Mouse (Mus musculus) heart, postnatal 0 days (tissue): ENCODE measurements around the gene Ccdc3. TPM values are rescaled to one million over a fixed set of nuclear protein-coding genes. Genes with fewer than 3 reads are reported as not detected.

Source experiments
- ATAC-seq: fragments of 200-750 bp; cut with Nextera tagmentation; 2 replicates; pipeline ENCODE4 v1.8.0; 2017; ENCODE audit warnings: low read depth, moderate number of reproducible peaks, moderate library complexity; ENCODE audit not compliant: insufficient read depth
- DNase-seq: peaks from one replicate; pipeline ENCODE4 v3.0.0-alpha.2; 2016; ENCODE audit warnings: low spot score
- H3K27ac ChIP-seq: fragments of 300-500 bp; sonication (generic); 2 replicates; pipeline ENCODE4 v1.5.1; 2014; ENCODE audit warnings: low read depth, mild to moderate bottlenecking
- H3K27me3 ChIP-seq: fragments of 300-500 bp; sonication (generic); 2 replicates; pipeline ENCODE4 v1.6.1; 2014; ENCODE audit warnings: low read length, mixed read lengths; ENCODE audit not compliant: control insufficient read depth, insufficient read depth
- H3K36me3 ChIP-seq: fragments of 300-500 bp; sonication (generic); replicated peaks from 2 replicates; pipeline ENCODE4 v1.6.1; 2014; ENCODE audit warnings: low read length, mixed read lengths; ENCODE audit not compliant: control insufficient read depth, insufficient read depth
- H3K4me1 ChIP-seq: fragments of 300-500 bp; sonication (generic); 2 replicates; pipeline ENCODE4 v1.6.1; 2014; ENCODE audit warnings: antibody characterized with exemption; ENCODE audit not compliant: control insufficient read depth, insufficient read depth
- H3K4me2 ChIP-seq: fragments of 300-500 bp; sonication (generic); 2 replicates; pipeline ENCODE4 v1.6.1; 2014; ENCODE audit warnings: low read depth, mild to moderate bottlenecking, low read length, moderate library complexity
- H3K4me3 ChIP-seq: fragments of 300-500 bp; sonication (generic); 2 replicates; pipeline ENCODE4 v1.5.1; 2014; ENCODE audit warnings: low read depth, low read length
- H3K9ac ChIP-seq: fragments of 300-500 bp; sonication (generic); replicated peaks from 2 replicates; pipeline ENCODE4 v1.6.1; 2014; ENCODE audit warnings: low read depth, low read length, mixed read lengths
- H3K9me3 ChIP-seq: fragments of 300-500 bp; sonication (generic); replicated peaks from 2 replicates; pipeline ENCODE4 v1.6.1; 2016; ENCODE audit warnings: low read length; ENCODE audit not compliant: control insufficient read depth
- CTCF ChIP-seq: IDR thresholded peaks from 2 replicates; pipeline ENCODE4 v1.5.1; 2016; ENCODE audit warnings: antibody characterized with exemption, control low read depth, low read depth
- EP300 ChIP-seq: IDR thresholded peaks from 2 replicates; pipeline ENCODE4 v1.6.1; 2016; ENCODE audit warnings: antibody characterized with exemption, low read depth
- WGBS: fragments of 180-500 bp; shearing (Covaris S2); extraction: QIAGEN DNeasy Blood & Tissue Kit; methylation state at CpG from one replicate; pipeline ENCODE4 v1.1.7; 2014; 5-methylcytosine and 5-hydroxymethylcytosine counted together
- polyA plus RNA-seq: library from polyadenylated mRNA; unstranded; fragments of >200 nt; fragmentation: Nextera tagmentation; extraction: Ambion mirVana; gene quantifications from 2 replicates; pipeline ENCODE4 v1.2.1, GENCODE M21; 2015
- total RNA-seq: library from RNA; depleted of rRNA; stranded (reverse); fragments of >200 nt; gene quantifications from 2 replicates; pipeline ENCODE4 v1.2.3, GENCODE M21; 2014; ENCODE audit warnings: low replicate concordance

The Ccdc3 gene
- total and polyA plus RNA-seq, 2 experiments from 2014 or later = 3.7 to 9.7 TPM

DNA sequence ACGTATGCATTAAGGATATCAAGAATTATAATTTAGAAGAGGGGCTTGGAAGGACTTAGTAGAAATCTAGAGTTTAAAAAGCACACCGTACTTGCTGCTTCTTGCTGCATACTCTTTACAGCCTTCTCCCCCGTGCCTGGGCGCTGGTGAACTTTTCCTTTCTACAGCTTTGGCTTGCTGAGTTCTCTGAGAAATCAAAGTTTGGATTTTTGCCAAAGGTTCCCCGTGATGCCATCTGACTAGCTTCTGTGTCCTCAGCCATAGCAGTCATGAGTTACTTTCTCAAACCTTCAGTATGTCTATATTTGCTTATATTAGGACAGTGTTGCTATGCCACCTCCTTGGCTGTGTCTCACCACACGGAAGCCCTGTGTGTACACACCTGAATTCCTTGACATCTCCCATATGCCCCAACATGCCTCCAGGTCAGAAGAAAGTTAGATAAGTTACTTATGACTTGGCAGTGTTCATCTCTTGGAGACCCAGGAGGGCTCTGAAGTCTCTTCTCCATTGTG is 57.2 kb downstream of the Ccdc3 start:
- H3K36me3 ChIP-seq = no peaks in the 10 kb centered on the region
- no peaks in the 10 kb centered on the region for H3K9me3 ChIP-seq
- ATAC-seq (no peak), DNase-seq (no peak)
- H3K4me2 ChIP-seq = no peak overlapping the region
- no peaks in the 10 kb centered on the region for H3K27me3 ChIP-seq
- no peak overlapping the region for H3K27ac ChIP-seq
- H3K4me3 ChIP-seq = no peak overlapping the region
- WGBS = 63% methylated on average over 6 of the region's 6 CpGs
- H3K9ac ChIP-seq = no peak overlapping the region
- H3K4me1 ChIP-seq = no peaks in the 10 kb centered on the region
- TF ChIP-seq EP300 = no peak
- no peak for TF ChIP-seq CTCF

DNA sequence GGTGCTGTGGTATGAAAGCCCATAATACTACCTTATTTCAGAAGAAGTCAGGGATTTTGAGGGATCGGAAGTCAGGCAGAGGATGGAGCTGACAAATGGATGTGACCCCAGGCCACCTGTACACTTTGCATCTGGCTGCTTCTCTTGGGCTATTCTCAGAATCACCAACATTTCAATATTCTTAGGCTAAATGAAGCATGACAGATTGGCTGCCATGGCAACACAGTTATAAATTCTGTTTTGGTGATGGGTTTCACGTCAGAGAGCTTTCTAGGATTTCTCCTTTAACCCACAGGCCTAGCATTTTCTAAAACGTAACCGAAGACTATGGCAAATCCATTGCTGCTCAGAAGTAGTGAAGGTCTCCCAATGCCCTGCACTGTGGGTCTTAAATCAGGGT is 59.9 kb downstream of the Ccdc3 start:
- DNase-seq = no peak
- WGBS = 79% methylated on average over 4 of the region's 4 CpGs
- H3K27ac ChIP-seq = no peak overlapping the region
- no peak for ATAC-seq
- H3K27me3 ChIP-seq = no peaks in the 10 kb centered on the region
- TF ChIP-seq EP300 (no peak), CTCF (no peak)
- no peak overlapping the region for H3K9ac ChIP-seq
- no peak overlapping the region for H3K4me2 ChIP-seq
- H3K36me3 ChIP-seq = no peaks in the 10 kb centered on the region
- H3K9me3 ChIP-seq = no peaks in the 10 kb centered on the region
- no peaks in the 10 kb centered on the region for H3K4me1 ChIP-seq
- no peak overlapping the region for H3K4me3 ChIP-seq

DNA sequence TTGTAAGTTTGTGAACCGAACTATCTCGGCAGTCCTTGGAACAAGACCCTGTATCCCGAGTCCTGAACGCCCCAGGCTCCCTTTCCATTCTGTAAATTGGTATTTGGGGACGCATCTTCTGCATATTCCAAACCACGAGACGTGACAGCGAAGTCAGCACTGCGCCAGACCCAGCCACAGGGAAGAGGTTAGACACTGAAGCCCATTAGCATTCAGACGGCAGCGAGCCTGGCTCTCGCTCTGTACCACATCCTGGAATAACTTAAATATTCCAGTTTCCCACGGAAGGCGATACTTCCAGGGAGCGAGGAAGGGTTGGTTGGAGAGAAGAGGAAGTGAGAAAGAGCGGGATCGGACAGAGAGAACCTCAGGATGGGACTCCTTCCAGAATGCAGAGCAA is 61.7 kb downstream of the Ccdc3 start:
- 82% methylated on average over 17 of the region's 17 CpGs for WGBS
- H3K27me3 ChIP-seq = no peaks in the 10 kb centered on the region
- no peak overlapping the region for H3K4me2 ChIP-seq
- no peak overlapping the region for H3K27ac ChIP-seq
- H3K4me1 ChIP-seq = no peaks in the 10 kb centered on the region
- no peak overlapping the region for H3K4me3 ChIP-seq
- TF ChIP-seq CTCF (no peak), EP300 (no peak)
- DNase-seq (no peak), ATAC-seq (no peak)
- no peak overlapping the region for H3K9ac ChIP-seq
- H3K36me3 ChIP-seq = no peaks in the 10 kb centered on the region
- H3K9me3 ChIP-seq = no peaks in the 10 kb centered on the region

DNA sequence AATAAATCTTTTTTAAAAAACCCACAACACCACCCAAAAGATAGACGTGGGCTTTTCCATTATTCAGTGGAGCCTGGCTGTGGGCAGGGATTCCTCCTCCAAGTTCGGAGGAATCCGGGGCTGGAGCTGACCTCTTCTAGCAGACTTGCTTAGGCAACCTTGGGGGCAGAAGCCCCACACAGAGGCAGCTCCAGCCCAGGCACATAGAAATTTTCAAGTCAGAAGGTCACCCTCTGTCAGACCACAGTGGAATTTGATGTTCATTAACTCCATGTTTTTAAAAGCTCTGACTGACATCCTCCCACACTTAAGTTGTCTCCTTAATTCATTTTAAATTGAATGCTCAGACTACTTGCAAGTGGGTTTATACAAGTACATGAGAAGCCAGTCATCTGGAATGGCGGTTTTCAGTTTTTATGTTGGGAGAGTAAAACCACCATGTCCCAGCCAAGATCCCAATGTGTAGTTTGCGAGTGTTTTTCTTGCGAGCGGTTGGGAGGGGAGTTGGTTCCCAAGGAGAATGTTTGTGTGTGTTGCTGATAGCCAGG is 63.3 kb downstream of the Ccdc3 start:
- 68% methylated on average over 7 of the region's 7 CpGs for WGBS
- Histone ChIP-seq H3K27me3 (no peaks in the 10 kb centered on the region), H3K4me3 (no peak overlapping the region), H3K4me2 (no peak overlapping the region), H3K36me3 (no peaks in the 10 kb centered on the region), H3K4me1 (no peaks in the 10 kb centered on the region), H3K9me3 (no peaks in the 10 kb centered on the region), H3K9ac (no peak overlapping the region), H3K27ac (no peak overlapping the region)
- DNase-seq (no peak), ATAC-seq (no peak)
- TF ChIP-seq EP300 (no peak), CTCF (no peak)

DNA sequence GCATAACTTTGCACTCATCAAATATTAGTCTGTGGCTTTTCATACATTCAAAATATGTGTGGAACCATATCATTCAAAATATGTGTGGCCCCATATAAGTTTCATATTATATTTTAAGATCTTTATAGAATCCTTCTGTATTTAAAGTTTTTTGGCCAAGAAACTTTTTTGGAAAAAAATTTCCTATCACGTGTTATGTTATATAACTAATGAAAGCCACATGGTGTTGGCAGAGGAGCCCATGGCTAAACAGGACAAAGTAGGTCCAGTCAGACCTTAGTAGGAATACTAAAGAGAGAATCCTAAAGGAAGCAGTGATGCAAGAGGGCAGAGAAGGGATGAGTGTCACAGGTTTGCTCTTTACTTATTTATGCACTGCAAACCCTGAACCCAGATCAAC is 65.6 kb downstream of the Ccdc3 start:
- no peak for TF ChIP-seq CTCF
- Histone ChIP-seq H3K9ac (no peak overlapping the region), H3K4me3 (no peak overlapping the region), H3K4me2 (no peak overlapping the region), H3K27ac (no peak overlapping the region), H3K4me1 (no peaks in the 10 kb centered on the region), H3K27me3 (no peaks in the 10 kb centered on the region), H3K9me3 (no peaks in the 10 kb centered on the region), H3K36me3 (no peaks in the 10 kb centered on the region)
- DNase-seq (no peak), ATAC-seq (no peak)
- WGBS = 76% methylated on average over 1 of the region's 1 CpGs

DNA sequence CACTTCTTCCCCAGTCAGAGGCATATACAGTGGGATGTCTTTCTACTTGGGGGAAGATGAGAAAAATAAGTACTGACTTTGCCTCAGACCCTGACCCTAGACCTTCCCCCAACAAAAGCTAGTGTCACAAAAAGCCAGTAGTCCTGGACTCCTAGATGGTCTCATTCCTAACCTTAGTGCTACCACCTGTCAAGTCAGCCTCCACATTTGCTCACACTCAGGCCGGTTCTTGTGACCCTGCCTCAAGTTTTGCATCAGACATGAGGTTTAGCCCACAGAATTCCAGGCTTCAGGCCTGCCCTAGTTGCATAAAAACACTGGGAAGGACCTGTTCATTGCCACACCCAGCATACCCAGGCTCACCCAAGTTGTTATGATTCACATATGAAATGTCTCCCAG is 67.4 kb downstream of the Ccdc3 start:
- no peak overlapping the region for H3K9ac ChIP-seq
- ATAC-seq = no peak
- no peak overlapping the region for H3K4me3 ChIP-seq
- H3K9me3 ChIP-seq = no peaks in the 10 kb centered on the region
- 74% methylated on average over 1 of the region's 1 CpGs for WGBS
- H3K4me2 ChIP-seq = no peak overlapping the region
- H3K27me3 ChIP-seq = no peaks in the 10 kb centered on the region
- no peak overlapping the region for H3K27ac ChIP-seq
- no peaks in the 10 kb centered on the region for H3K4me1 ChIP-seq
- no peaks in the 10 kb centered on the region for H3K36me3 ChIP-seq
- no peak for DNase-seq
- TF ChIP-seq EP300 = no peak
- TF ChIP-seq CTCF = no peak
